Mouse (Mus musculus) ES-E14 (cell line): Measurements from ENCODE around the gene Zfp827. TPM values are rescaled to one million over a fixed set of nuclear protein-coding genes. Genes with fewer than 3 reads are reported as not detected.

Experiments used
- DNase-seq: peaks from one replicate; pipeline ENCODE4 v3.0.0-alpha.2; 2013; ENCODE audit warnings: low read depth, low spot score
- H3K27ac ChIP-seq: 2 replicates; pipeline ENCODE4 v1.5.1; 2012; ENCODE audit warnings: low read depth, mild to moderate bottlenecking, low read length, moderate library complexity, mixed read lengths; ENCODE audit not compliant: poor library complexity, insufficient read depth, severe bottlenecking
- H3K36me3 ChIP-seq: 2 replicates; pipeline ENCODE4 v1.6.1; 2012; ENCODE audit warnings: mild to moderate bottlenecking, low read length, moderate library complexity, mixed read lengths; ENCODE audit not compliant: control insufficient read depth, poor library complexity, insufficient read depth, severe bottlenecking
- H3K4me1 ChIP-seq, 2 experiments: fragments of 150-350 bp in 1 of 2; sonication (generic) in 1 of 2; 2 replicates each; pipeline ENCODE4 v1.6.1; 2012; ENCODE audit warnings: low read length in 2 of 2, mild to moderate bottlenecking in 1 of 2, mixed read lengths in 1 of 2; ENCODE audit not compliant: control insufficient read depth in 2 of 2, insufficient read depth in 2 of 2, poor library complexity in 1 of 2
- H3K4me3 ChIP-seq, 2 experiments: fragments of 150-350 bp in 1 of 2; sonication (generic) in 1 of 2; 2 replicates each; pipeline ENCODE4 v1.5.1; 2012; ENCODE audit warnings: low read length in 2 of 2, low read depth in 1 of 2, mild to moderate bottlenecking in 1 of 2, mixed read lengths in 1 of 2; ENCODE audit not compliant: insufficient read depth in 1 of 2, poor library complexity in 1 of 2, severe bottlenecking in 1 of 2
- H3K9ac ChIP-seq: 2 replicates; pipeline ENCODE4 v1.6.1; 2012; ENCODE audit warnings: low read depth, mild to moderate bottlenecking, low read length, mixed read lengths; ENCODE audit not compliant: poor library complexity, insufficient read depth, severe bottlenecking
- H3K9me3 ChIP-seq: fragments of 150-350 bp; sonication (generic); 2 replicates; pipeline ENCODE4 v1.6.1; 2012; ENCODE audit warnings: low read depth, mild to moderate bottlenecking, low read length; ENCODE audit not compliant: control insufficient read depth, insufficient read depth
- CHD2 ChIP-seq: IDR thresholded peaks from 2 replicates; pipeline ENCODE4 v1.6.1; 2014; ENCODE audit warnings: mild to moderate bottlenecking, low read depth, low read length, inconsistent platforms
- HCFC1 ChIP-seq: IDR thresholded peaks from 2 replicates; pipeline ENCODE4 v1.6.1; 2012; ENCODE audit warnings: low read length, inconsistent platforms, borderline replicate concordance; ENCODE audit not compliant: insufficient read depth
- MAFK ChIP-seq: IDR thresholded peaks from 2 replicates; pipeline ENCODE4 v1.6.1; 2014; ENCODE audit warnings: mild to moderate bottlenecking, low read depth, low read length, inconsistent platforms; ENCODE audit not compliant: insufficient read depth
- ZC3H11A ChIP-seq: IDR thresholded peaks from 2 replicates; pipeline ENCODE4 v1.6.1; 2012; ENCODE audit warnings: low read depth, mild to moderate bottlenecking, inconsistent platforms, low read length, borderline replicate concordance
- ZNF384 ChIP-seq: IDR thresholded peaks from 2 replicates; pipeline ENCODE4 v1.6.1; 2012; ENCODE audit warnings: low read depth, low read length, inconsistent platforms
- in situ Hi-C, 2 experiments: fragments of 600-800 bp; cut with MboI; formaldehyde crosslinking; loops; one replicate each; pipeline ENCODE4 v1.15.1; 2025; ENCODE audit warnings: low sequenced_read_pairs in 2 of 2, inconsistent platforms in 1 of 2; ENCODE audit not compliant: unreplicated experiment in 2 of 2
- total RNA-seq: library from RNA; depleted of rRNA; stranded (reverse); fragments of 300-350 nt; gene quantifications from 2 replicates; pipeline ENCODE4 v1.2.3, GENCODE M21; 2012

The Zfp827 gene
- total RNA-seq, 1 experiment = 5.8 TPM

GRCm38 (mm10) chr8:79114561-79114960 lies 86.3 kb downstream of the Zfp827 start:
- Histone ChIP-seq H3K27ac (no peak overlapping the region), H3K36me3 (peaks cover 11% of the 10 kb centered on the region; the same call in 1 of the 2 replicates), H3K4me3 (no peak overlapping the region), H3K9ac (no peak overlapping the region), H3K4me1 (peaks cover 2 to 22% of the 10 kb centered on the region in 2 experiments; a peak in 2 of 4 replicates), H3K9me3 (no peaks in the 10 kb centered on the region)
- no peak for DNase-seq
- in situ Hi-C loops = no loop called here
- TF ChIP-seq HCFC1 (no peak), CHD2 (no peak), ZNF384 (no peak), ZC3H11A (no peak), MAFK (no peak)

GRCm38 (mm10) chr8:79116436-79116835 lies 88.2 kb downstream of the Zfp827 start:
- TF ChIP-seq CHD2 (no peak), ZNF384 (no peak)
- no peak overlapping the region for H3K27ac ChIP-seq
- no peak overlapping the region for H3K9ac ChIP-seq
- peaks cover 13% of the 10 kb centered on the region for H3K36me3 ChIP-seq
- peaks cover 2 to 17% of the 10 kb centered on the region in 2 experiments; a peak in 2 of 4 replicates for H3K4me1 ChIP-seq
- DNase-seq = no peak
- H3K4me3 ChIP-seq = no peak overlapping the region
- in situ Hi-C loops = no loop called here
- H3K9me3 ChIP-seq = no peaks in the 10 kb centered on the region

GRCm38 (mm10) chr8:79117711-79118110 lies 89.5 kb downstream of the Zfp827 start:
- TF ChIP-seq MAFK (no peak), ZNF384 (no peak), HCFC1 (no peak), ZC3H11A (no peak), CHD2 (no peak)
- no peak overlapping the region; a peak in 1 of 4 replicates for H3K4me3 ChIP-seq
- H3K9ac ChIP-seq = no peak overlapping the region
- DNase-seq = no peak
- in situ Hi-C loops = no loop called here
- H3K27ac ChIP-seq = no peak overlapping the region
- peaks cover 0 to 8% of the 10 kb centered on the region in 2 experiments; a peak in 2 of 4 replicates for H3K4me1 ChIP-seq
- no peaks in the 10 kb centered on the region for H3K9me3 ChIP-seq
- peaks cover 13% of the 10 kb centered on the region for H3K36me3 ChIP-seq

- in situ Hi-C loops = no loop called here
- Histone ChIP-seq H3K4me3 (no peak overlapping the region), H3K27ac (no peak overlapping the region), H3K9ac (no peak overlapping the region), H3K9me3 (no peaks in the 10 kb centered on the region), H3K36me3 (peaks cover 12% of the 10 kb centered on the region), H3K4me1 (peaks cover 0 to 5% of the 10 kb centered on the region in 2 experiments; a peak in 2 of 4 replicates)
- DNase-seq = no peak
- TF ChIP-seq ZC3H11A = no peak
- TF ChIP-seq MAFK = no peak
- TF ChIP-seq CHD2 = no peak
- no peak for TF ChIP-seq ZNF384
- no peak for TF ChIP-seq HCFC1
Measured at GRCm38 (mm10) chr8:79121614-79122013, 93.4 kb downstream of the Zfp827 start.

- in situ Hi-C loops = no loop called here
- no peaks in the 10 kb centered on the region for H3K9me3 ChIP-seq
- TF ChIP-seq ZC3H11A = no peak
- no peak for TF ChIP-seq ZNF384
- TF ChIP-seq CHD2 = no peak
- TF ChIP-seq MAFK = no peak
- no peak for TF ChIP-seq HCFC1
- no peaks in the 10 kb centered on the region for H3K4me1 ChIP-seq
- H3K4me3 ChIP-seq = no peak overlapping the region
- peaks cover 5% of the 10 kb centered on the region for H3K36me3 ChIP-seq
- no peak overlapping the region for H3K9ac ChIP-seq
- no peak overlapping the region for H3K27ac ChIP-seq
- no peak for DNase-seq
Measured at GRCm38 (mm10) chr8:79124231-79124630, 96.0 kb downstream of the Zfp827 start.
